Mouse (Mus musculus) retina, embryonic 14.5 days (tissue): ENCODE measurements around the gene Zfp518a.

Experiments used
- DNase-seq: peaks from one replicate; pipeline ENCODE4 v3.0.0-alpha.2; 2015; ENCODE audit warnings: low spot score

Gene Zfp518a

DNA sequence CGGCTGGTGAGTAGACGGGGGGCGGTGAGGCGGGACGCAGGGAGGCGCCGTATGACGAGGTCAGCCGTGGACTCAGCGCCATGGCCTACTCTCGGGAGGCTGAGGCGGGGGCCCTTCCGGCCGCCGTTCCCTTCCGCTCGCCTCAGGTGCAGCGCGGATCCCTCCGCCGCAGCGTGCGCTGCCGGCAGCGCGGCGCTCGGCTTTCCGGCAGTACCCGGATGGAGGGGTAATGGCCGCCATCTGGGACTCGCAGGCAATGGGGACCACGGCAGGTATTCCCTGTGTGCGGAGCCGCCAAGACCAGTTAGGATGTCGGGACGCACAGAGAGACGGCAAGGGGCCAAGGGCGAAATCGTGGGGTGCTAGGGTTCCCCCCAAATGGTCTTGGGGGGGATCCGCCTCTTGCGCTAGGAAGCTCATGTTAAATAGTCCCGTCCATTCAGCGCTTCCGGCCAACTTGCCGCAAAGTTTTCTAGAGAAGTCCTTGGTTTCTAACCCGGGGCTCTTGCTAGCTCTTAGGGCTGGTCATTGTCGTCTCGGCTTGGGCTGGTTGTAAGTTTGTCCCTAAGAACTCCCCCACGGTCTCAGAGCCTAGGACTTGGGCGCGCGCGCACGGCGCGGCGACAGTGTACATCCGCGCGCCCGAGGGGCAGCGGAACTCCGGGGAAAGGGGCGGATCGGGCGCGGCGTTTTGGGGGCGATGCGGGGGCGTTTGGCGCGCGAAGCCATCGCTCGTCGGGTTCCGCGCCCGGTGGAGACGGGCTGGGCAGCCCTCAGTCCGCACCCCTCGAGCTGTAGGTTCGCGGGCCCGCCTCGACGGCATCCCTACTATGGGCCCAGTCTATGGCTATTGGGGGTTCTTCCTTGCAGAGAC, at the start of gene Zfp518a:
Gene Zfp518a (plus strand): TSS at position 187 of the 874 bp plus-strand sequence.
- peak; percentile 94 for DNase-seq

DNA sequence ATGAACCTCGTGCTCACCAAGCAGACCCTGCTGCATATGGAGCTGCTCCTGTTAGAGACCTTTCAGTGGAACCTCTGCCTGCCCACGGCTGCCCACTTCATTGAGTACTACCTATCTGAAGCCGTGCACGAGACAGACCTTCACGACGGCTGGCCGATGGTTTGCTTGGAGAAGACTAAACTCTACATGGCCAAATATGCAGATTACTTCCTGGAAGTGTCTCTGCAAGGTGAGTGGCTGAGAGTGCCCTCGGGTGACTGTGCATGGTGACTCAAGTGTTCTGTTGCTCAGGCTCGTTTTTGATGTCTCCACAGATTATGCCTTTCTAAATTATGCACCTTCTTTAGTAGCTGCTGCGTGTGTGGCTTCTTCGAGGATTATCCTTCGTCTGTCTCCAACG, 49.8 kb upstream of the Zfp518a start:
- DNase-seq, result no peak

DNA sequence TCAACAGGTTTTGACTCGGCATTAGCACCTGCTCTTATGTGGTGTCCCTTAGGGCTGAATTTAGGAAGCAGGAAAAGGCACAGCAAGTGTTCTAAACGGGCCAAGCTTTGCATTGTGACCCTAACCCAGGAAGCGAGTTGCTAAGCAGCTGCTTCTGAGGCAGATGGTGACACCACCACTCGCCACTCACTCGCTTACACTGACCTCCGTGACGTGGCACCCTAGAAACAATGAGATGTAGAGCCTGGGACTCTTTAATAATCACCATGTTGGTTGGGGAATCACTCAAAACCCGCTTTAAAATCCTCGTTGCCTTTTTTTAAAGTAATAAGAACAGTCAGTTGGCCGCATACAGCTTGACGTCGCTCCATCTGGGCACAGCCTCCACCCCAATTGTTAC, 45.1 kb upstream of the Zfp518a start:
- DNase-seq, result no peak

DNA sequence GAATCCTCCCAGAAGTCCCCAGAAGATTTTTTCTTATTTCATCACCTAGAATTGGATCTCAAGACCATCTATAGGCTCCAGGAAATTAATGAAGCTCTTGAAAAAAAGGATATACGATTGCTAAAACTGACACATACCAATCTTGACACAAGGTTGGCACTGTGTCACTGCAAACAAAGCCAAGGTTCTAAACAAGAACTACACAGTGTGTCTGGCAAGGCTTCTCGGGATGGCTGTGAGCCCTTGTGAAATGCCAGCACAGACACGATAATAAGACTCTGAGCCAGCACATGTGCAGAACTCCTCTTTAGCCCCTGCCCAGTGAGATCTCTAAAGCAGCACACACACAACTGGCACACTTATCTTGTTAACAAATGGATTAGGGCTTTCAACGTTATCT, 35.0 kb upstream of the Zfp518a start:
- no peak for DNase-seq

DNA sequence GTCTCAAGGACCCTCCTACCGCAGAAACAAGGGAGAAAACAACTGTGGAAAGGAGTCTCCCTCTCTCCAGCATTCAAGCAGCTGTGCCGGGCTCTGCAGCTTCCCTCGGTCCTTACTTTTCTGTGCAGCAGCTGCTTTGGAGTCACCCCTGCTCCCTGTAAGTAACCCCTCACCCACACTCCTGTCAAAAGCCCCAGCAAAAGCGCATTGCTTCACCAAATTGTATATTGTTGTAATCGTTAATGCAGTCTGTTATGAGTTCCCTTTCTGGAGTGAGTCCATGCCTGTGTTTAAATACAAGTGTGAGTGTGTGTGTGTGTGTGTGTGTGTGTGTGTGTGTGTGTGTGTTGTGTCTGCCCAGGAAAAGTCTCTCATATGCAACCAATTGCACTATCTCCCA, 26.2 kb upstream of the Zfp518a start:
- no peak for DNase-seq

DNA sequence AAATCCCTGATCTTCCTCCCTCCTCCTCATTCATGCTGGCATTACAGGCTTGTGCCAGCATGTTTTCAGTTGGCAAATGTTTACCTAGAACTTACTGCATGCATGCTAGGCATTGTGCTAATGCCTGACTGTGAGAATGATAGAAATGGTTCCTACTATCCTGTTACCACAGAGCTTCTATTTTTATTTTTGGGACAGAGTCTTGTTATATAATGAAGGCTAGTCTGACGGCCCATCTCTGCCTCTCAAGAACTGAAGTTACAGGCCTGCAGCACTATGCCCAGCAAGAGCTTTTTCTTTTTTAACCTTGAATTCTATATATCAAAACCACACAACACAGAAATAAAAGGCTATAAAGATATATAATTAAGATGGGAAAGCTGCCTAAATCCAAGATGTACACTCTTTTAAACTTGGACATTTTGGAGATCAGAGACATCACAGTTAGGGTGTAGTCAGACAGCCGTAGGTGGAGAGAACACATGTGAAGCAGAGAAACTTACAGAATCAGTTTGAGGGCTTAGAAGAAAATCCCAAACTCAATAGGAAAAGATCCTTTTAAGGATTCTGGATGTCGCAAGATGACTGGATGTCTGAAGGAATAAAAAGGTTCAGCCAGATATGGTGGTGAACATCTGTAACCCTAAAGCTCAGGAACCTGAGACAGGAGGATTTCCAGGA, 24.9 kb upstream of the Zfp518a start:
- no peak for DNase-seq

DNA sequence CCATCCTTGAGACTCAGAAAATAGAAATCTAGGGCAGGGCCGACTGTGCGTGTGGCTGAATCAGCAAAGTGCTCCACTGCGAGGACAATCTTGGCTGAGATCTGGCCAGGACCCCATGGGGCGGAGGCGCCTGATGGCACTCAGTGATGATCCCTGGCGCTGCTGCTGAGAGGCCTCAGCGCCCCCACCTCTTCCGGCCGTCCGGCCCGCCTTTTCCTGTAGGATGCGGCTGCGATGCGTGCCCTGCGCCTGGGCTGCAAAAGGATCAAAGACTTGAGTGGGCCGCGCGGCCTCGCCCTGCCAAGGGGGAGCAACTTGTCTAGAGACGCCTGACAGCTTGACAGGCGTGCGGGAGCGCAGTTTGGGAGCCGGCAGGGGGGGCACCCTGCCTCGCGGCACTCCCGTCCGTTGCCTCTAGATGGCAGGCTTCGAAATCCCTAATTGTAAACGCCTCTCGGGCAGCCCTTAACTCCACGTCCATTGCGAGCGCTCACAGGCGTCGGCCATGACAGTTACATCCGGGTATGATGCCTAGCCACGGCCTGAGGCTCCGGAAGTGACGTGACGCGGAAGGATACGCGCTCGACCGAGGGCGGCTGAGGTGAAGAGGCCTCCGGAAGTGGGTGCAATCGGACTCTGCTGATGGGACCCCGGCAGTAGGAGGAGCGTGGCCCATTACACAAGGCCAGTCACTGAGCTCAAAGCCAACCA, 21.4 kb upstream of the Zfp518a start:
- peak; percentile 98 for DNase-seq

DNA sequence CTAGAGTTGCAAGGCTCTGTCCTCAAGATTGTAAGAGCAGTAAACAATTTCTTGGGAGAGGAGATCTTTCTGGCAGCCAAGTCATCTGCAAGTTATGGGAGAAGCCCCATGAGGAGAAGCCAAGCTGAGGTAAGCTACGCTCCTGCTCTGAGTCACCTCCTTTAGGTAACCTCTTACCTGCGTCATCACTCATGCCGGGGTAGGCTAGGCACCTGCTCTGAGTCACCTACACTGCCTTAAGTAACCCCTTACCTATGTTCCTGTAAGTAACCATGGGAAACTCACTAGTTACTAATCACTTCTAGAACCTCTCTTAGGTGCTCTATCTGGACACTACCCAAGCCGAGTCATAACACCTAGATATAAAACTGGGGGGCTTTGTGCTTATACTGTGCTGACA, 12.8 kb upstream of the Zfp518a start:
- DNase-seq, result no peak

DNA sequence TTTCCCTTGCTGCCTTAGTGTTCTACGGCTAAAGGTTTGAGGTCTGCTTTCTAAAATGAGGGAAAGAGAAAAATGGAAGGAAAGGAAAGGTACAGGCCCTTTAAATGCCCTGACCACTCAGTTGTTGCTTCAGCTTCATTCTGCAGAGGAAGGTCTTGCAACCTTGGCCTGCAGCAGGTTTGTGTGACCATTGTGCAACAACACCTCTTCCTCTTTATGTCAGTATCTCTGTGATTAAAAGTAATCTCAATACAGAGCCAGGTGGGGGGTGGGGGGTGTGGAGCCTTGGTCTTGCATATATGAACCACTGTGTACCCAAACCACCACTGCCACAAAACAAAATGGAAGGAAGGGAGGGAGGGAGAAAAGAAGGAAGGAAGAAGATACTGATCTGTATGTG, 5.6 kb upstream of the Zfp518a start:
- DNase-seq, result no peak

DNA sequence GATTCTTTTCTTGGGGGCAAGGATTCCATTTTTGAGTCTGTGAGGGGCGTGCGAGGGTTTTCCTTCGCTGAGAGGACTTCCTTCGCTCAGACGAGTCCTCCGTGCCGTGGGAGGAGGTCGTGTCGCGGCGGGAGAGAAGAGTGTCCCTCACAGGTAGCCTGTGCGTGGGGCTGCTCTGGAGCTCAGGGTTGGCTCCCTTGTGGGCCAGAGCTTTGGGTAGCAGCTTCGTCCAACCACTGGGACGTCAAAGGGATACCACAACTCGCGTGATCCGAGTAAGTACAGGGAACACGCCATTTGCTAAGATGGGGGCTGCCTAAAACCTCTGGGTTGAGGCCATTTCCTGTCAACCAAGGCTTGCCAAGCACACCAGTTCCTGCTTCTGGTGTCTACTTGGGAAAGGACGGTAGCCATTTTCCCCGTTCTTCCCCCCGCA, 416 bp upstream of the Zfp518a start:
- DNase-seq, result no peak

DNA sequence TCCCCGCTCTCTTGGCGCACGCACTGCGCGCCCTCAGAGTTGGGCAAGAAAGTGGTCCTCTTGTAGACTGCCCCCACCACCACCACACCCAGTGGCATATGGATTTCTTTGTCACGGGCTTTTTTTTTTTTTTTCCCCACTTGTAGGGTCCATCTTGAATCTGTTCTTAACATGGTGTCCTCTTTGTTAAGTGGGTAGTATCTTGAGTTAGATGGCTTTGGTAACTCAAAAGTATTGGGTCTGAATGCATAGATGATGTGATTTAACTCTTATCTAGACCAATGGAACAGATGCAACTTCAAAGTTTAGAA, 843 bp downstream of the Zfp518a start:
- DNase-seq, result no peak

DNA sequence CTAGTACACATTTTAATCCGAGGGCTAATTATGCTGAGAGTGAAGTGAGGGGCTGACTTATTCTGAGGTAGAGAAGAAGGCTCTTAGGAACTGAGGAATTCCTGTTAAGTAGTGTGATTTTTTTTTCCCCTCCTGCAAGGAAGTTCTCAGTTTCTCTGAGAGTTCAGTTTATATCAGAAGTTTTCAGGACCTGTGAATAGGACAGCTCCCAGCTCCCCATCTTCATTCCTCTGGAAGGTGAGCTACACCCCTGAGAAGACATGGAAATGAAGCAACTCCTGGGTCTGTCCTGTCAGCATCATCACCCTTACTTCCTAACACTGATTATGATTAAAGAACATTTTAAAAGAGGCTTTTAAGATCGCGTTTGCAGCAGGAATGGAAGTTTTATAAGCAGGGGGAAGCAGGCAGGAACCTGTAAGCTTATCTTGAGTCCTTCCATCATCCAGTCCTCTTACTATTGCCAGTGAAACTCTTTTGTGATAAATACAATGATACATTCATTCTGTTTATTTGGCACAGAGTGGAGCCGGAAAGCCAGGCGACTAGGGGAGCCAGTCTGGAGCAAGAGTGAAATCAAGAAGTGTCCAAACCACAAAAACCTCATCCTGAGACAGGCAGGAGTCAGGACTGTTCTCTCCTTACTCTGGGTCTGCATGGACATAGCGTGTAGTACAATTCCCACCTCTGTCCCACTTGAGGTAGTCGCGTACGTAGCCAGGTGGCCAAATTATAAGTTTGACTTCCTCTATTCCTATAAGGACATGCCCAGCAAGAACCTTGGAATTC, 37.3 kb downstream of the Zfp518a start:
- no peak for DNase-seq

DNA sequence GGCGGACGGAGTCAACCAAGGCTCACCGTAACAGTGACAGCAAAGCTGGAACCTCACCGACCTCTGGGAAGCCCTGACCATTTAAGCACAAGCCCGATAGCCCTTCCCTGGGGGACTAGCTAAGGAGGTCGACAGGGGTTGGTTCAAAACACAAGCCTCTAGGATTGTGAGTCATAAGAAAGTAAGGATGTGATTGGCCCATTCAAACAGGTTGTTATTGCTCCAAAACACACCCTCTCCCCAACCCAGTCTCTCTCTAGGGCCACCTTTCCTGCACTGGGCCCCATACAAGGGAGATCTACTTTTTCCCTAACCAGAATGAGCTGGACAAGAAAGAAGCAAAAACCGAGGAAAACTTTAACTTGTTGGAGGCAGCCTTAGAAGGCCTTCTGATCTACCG, 40.9 kb downstream of the Zfp518a start:
- no peak for DNase-seq

DNA sequence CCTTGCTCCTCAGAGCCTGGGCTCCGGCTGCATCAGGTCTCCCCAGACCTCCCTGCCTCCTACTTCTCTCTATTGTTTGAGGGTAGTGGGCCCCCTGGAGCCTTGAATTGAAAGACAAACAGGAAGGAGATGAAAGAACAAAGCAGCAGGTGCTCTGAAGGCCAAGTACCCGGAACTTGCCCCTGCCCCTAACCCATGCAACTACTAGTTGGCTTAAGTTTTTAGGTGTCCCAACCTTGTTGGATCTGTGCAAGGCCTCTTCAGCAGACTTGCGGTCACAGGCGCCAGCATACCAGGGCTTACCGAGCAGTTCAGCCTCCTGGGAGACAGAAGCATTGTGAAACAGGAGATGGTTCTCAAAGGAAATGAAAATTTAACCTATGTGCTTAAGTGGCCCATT, 41.5 kb downstream of the Zfp518a start:
- no peak for DNase-seq

DNA sequence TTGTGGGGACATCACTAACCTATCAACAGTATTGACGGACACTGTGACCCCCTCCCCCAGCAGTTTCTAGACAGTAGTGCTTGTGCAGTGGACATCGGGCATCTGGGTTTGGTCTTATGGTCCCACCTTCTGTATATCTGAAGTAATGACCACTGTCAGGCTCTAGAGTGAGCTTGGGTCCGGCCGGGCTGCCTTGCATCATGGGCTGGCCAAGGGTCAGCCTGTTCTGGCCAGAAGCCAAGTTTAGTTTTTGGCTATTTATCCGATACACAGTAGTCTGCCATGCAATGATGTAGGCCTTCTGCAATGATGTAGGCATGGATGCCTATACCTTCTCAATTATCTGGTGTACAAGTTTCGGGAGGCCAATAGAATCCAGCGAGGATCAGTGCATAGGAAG, 49.0 kb downstream of the Zfp518a start:
- DNase-seq, result no peak

DNA sequence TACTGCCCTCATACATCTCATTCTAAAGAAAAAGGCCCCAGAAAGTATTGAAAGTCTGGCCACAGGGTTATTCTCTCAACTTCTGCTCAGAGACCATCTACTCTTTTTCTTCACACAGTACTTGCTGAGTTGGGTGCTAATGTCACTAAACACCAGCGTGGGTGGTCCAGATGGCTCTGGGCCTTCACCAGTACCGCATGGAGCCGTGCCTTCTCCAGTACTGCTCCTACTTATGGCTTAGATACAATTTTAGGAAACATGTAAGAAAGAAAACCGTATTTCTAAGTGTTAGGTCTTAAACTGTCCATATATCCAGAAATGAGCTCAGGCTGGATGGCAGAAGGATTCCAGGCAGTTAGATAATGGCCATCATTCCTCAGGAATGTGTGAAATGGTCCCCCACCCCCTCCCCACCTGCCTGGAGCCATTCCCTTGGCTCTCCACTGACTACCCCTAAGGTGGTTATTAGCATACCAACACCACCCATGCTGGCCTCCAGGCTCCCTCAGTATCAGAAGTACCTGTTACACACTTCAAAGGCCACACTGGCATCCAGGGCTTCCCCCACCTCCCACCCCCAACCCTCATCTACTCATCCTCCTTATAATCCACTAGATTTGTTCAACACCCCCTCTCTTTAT, 52.6 kb downstream of the Zfp518a start:
- no peak for DNase-seq

DNA sequence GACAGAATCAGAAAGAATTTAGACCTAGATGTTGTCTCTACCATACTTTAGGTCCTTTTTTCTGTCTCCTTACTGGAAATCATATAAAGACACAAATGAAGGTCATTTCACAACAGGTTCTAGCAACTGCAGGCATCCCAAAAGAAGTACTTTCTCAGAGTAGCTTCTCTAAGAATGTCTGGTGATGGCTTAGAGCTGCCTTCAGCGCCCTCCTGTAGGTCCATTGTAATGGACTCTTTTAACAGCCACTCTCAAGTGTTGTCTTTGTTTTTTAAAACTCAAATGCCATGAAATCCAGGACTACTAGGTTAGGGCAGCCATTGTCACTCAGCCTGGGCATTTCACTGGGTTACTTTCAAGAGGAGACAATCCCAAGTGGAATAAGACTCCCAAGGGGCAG, 64.5 kb downstream of the Zfp518a start:
- DNase-seq, result no peak

DNA sequence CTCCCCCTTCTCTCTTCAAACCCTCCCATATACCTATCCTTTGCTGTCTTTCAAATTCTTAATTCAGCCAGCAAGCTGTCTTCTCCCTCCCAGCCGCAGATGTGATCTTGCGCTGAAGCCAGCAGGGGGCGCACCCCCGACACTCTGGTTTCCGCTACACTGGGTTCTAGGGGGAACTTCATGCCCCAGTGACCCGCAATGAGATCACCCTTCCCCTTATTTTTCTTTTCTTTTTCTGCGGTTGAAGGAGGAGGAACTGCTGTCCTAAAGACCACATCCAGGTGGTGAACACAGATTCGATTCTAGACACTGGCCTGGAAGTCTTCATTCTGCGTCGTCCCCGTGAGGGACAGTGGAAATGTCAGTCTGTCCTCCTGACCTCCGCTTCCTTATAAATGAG, 68.5 kb downstream of the Zfp518a start:
- peak; percentile 76 for DNase-seq

DNA sequence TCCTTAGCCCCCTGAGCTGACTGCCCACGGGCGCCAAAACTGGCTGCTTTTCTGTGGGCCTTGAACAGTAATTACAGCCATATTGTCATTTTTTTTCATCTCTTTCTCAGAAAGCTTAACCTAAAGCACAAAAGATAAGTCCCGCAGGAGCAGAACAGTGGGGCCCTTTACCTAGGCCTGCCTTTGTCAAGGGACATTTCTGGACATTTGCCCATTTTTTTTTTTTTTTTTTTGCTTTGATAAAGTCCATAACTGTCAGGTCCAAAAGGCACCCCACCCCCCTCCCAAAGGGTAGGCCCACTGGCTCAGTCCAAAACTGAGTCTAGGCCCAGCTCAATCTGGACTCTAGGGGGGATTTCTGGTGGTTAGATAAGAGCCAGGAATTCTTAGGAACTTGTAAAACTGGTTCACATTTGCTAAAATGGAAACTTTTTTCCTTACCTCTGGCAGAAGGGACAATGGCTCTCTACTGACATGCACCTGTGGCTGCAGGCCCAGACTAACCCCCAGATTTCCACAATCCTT, 69.9 kb downstream of the Zfp518a start:
- DNase-seq, result no peak

DNA sequence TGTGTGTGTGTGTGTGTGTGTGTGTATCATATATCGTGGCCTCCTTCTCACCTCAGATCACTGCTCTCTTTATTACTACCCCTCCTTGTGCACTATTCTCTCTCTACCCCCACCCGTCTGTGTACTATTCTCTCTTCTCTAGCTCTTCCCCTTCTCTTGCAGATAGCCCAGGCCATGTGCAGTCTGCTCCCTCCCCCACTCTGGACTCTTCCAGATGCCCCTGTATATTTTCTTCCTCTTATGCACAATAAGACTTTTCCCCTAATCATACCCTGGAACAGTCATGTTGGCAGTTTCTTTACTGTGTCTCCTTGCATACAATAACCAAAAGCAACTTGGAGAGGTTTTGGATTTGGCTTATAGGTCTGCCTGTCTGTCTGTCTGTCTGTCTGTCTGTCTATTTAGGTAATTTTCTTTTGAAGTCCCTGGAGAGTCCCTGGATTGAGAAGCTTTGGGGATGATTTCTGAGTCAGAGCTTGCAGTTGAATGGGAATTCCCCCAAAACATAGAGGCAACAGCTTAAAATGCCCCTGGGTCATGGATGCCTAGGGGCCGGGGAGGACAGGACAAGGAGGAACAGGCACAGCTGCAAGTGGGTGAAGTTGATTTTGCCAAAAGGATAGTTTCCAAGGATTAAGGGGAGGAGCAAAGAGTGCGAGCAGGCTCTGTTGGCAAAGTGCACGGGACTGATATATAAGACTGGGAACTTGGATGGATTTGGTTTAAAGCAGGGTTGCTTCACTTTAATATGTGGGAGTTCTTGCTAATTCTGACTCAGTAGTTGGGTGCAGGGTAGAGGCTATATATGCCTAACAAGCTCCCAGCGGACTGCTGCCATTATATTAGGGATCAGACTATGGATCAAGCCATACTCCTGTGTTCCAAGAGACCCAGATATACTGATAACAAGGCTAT, 70.7 kb downstream of the Zfp518a start:
- no peak for DNase-seq
